Mouse (Mus musculus) cerebellum, adult 2 months (tissue): Measurements from ENCODE around the gene Gtf2f1.

Experiments
- CTCF ChIP-seq: fragments of 200-500 bp; IDR thresholded peaks from 2 replicates; pipeline ENCODE4 v1.5.1; 2011; ENCODE audit warnings: low read depth, mild to moderate bottlenecking, control low read depth, low read length, moderate library complexity, borderline replicate concordance; ENCODE audit not compliant: insufficient read depth
- POLR2A ChIP-seq: fragments of 200-500 bp; IDR thresholded peaks from 2 replicates; pipeline ENCODE4 v1.6.1; 2011; ENCODE audit warnings: low read length, control low read depth, borderline replicate concordance; ENCODE audit not compliant: insufficient read depth

- no peak for TF ChIP-seq POLR2A
- TF ChIP-seq CTCF: no peak
Measured at GRCm38 (mm10) chr17:57047406-57047805, 36.3 kb upstream of the Gtf2f1 start.
